Mouse (Mus musculus) C2C12 (cell line): ENCODE results near the gene Ube4b. TPM values are rescaled to one million over a fixed set of nuclear protein-coding genes. Genes with fewer than 3 reads are reported as not detected.

Source experiments
- H3K27me3 ChIP-seq: one replicate; pipeline ENCODE4 v1.6.1; 2011; ENCODE audit not compliant: control insufficient read depth, insufficient read depth, insufficient read length
- H3K36me3 ChIP-seq: one replicate; pipeline ENCODE4 v1.6.1; 2011; ENCODE audit not compliant: control insufficient read depth, insufficient read depth
- H3K4me3 ChIP-seq: one replicate; pipeline ENCODE4 v1.5.1; 2011; ENCODE audit warnings: mild to moderate bottlenecking, control low read depth; ENCODE audit not compliant: poor library complexity, insufficient read depth, severe bottlenecking
- H3K79me2 ChIP-seq: one replicate; pipeline ENCODE4 v1.6.1; 2011; ENCODE audit not compliant: control insufficient read depth, insufficient read depth
- H3K79me3 ChIP-seq: one replicate; pipeline ENCODE4 v1.6.1; 2011; ENCODE audit warnings: low read depth, control low read depth
- H3ac ChIP-seq: one replicate; pipeline ENCODE3; 2011; ENCODE audit warnings: low read depth; ENCODE audit not compliant: control insufficient read depth, insufficient read length
- CEBPB ChIP-seq: IDR thresholded peaks from one replicate; pipeline ENCODE4 v1.6.1; 2011; ENCODE audit warnings: low read depth, mild to moderate bottlenecking, control low read depth, moderate library complexity
- CTCF ChIP-seq: IDR thresholded peaks from one replicate; pipeline ENCODE4 v1.5.1; 2011; ENCODE audit not compliant: control insufficient read depth, insufficient read depth, insufficient read length
- FOSL1 ChIP-seq: IDR thresholded peaks from one replicate; pipeline ENCODE4 v1.8.0; 2011; ENCODE audit warnings: mild to moderate bottlenecking, low read length; ENCODE audit not compliant: poor library complexity, insufficient read depth, severe bottlenecking
- MAX ChIP-seq: IDR thresholded peaks from one replicate; pipeline ENCODE4 v1.6.1; 2011; ENCODE audit warnings: mild to moderate bottlenecking, control low read depth
- MYOD1 ChIP-seq: IDR thresholded peaks from one replicate; pipeline ENCODE4 v1.6.1; 2011; ENCODE audit warnings: low read depth; ENCODE audit not compliant: control insufficient read depth, insufficient read length
- MYOG ChIP-seq: IDR thresholded peaks from one replicate; pipeline ENCODE4 v1.6.1; 2011; ENCODE audit not compliant: control insufficient read depth, insufficient read length; ENCODE audit errors: extremely low read depth
- USF1 ChIP-seq: IDR thresholded peaks from one replicate; pipeline ENCODE4 v1.6.1; 2011; ENCODE audit warnings: low read depth, mild to moderate bottlenecking, control low read depth, moderate library complexity
- polyA plus RNA-seq: library from polyadenylated mRNA; unstranded; fragments of >200 nt; fragmentation: generic; extraction: Trizol; gene quantifications from one replicate; pipeline ENCODE4 v1.2.1, GENCODE M21; 2012; ENCODE audit warnings: missing spikeins

Ube4b gene
- polyA plus RNA-seq, 1 experiment, result 51.6 TPM

- TF ChIP-seq USF1, result no peak
- no peak for TF ChIP-seq MYOD1
- no peak for TF ChIP-seq MAX
- TF ChIP-seq CTCF, result no peak
- TF ChIP-seq MYOG, result no peak
- no peak for TF ChIP-seq FOSL1
- no peak for TF ChIP-seq CEBPB
- Histone ChIP-seq H3K79me2 (peaks cover 55% of the 10 kb centered on the region), H3K4me3 (peak overlapping the region; percentile 94), H3K79me3 (peaks cover 46% of the 10 kb centered on the region), H3K27me3 (no peaks in the 10 kb centered on the region), H3K36me3 (no peaks in the 10 kb centered on the region), H3ac (peak overlapping the region; percentile 80)
Observed at GRCm38 (mm10) chr4:149425801-149426292, 702 bp downstream of the Ube4b start.

GRCm38 (mm10) chr4:149424755-149425154 lies 1.8 kb downstream of the Ube4b start:
- TF ChIP-seq FOSL1, result no peak
- no peak for TF ChIP-seq MYOG
- TF ChIP-seq CEBPB, result no peak
- no peak for TF ChIP-seq USF1
- TF ChIP-seq MYOD1, result no peak
- TF ChIP-seq CTCF, result no peak
- TF ChIP-seq MAX, result no peak
- Histone ChIP-seq H3K27me3 (no peaks in the 10 kb centered on the region), H3ac (peak overlapping the region; percentile 23), H3K4me3 (peak overlapping the region; percentile 94), H3K79me3 (peaks cover 57% of the 10 kb centered on the region), H3K36me3 (no peaks in the 10 kb centered on the region), H3K79me2 (peaks cover 66% of the 10 kb centered on the region)

GRCm38 (mm10) chr4:149417854-149418365 lies 8.6 kb downstream of the Ube4b start:
- Histone ChIP-seq H3K79me3 (peaks cover 94% of the 10 kb centered on the region), H3K79me2 (peaks cover 100% of the 10 kb centered on the region), H3K36me3 (peaks cover 9% of the 10 kb centered on the region), H3K27me3 (no peaks in the 10 kb centered on the region), H3ac (no peak overlapping the region), H3K4me3 (no peak overlapping the region)
- TF ChIP-seq CTCF (no peak), USF1 (no peak), MYOD1 (no peak), MYOG (no peak), CEBPB (no peak), FOSL1 (no peak), MAX (no peak)

- H3K79me3 ChIP-seq, result peaks cover 90% of the 10 kb centered on the region
- no peak overlapping the region for H3ac ChIP-seq
- H3K36me3 ChIP-seq, result peaks cover 16% of the 10 kb centered on the region
- no peak for TF ChIP-seq CTCF
- TF ChIP-seq MAX, result no peak
- no peak for TF ChIP-seq CEBPB
- TF ChIP-seq FOSL1, result no peak
- no peaks in the 10 kb centered on the region for H3K27me3 ChIP-seq
- H3K79me2 ChIP-seq, result peaks cover 100% of the 10 kb centered on the region
- H3K4me3 ChIP-seq, result no peak overlapping the region
Observed at GRCm38 (mm10) chr4:149416986-149417385, 9.6 kb downstream of the Ube4b start.

- no peak for TF ChIP-seq USF1
- TF ChIP-seq MAX, result no peak
- TF ChIP-seq FOSL1, result no peak
- no peak for TF ChIP-seq MYOG
- no peak for TF ChIP-seq CEBPB
- TF ChIP-seq CTCF, result no peak
- no peak for TF ChIP-seq MYOD1
- peaks cover 100% of the 10 kb centered on the region for H3K79me2 ChIP-seq
- H3K4me3 ChIP-seq, result no peak overlapping the region
- peaks cover 86% of the 10 kb centered on the region for H3K79me3 ChIP-seq
- no peak overlapping the region for H3ac ChIP-seq
- H3K36me3 ChIP-seq, result peaks cover 16% of the 10 kb centered on the region
- H3K27me3 ChIP-seq, result no peaks in the 10 kb centered on the region
Observed at GRCm38 (mm10) chr4:149416417-149416816, 10.1 kb downstream of the Ube4b start.

GRCm38 (mm10) chr4:149415651-149416169 lies 10.8 kb downstream of the Ube4b start:
- no peak for TF ChIP-seq CTCF
- TF ChIP-seq MYOG, result no peak
- TF ChIP-seq CEBPB, result no peak
- TF ChIP-seq MAX, result no peak
- no peak for TF ChIP-seq MYOD1
- TF ChIP-seq USF1, result no peak
- no peak for TF ChIP-seq FOSL1
- peaks cover 79% of the 10 kb centered on the region for H3K79me3 ChIP-seq
- peaks cover 100% of the 10 kb centered on the region for H3K79me2 ChIP-seq
- no peak overlapping the region for H3K4me3 ChIP-seq
- no peaks in the 10 kb centered on the region for H3K27me3 ChIP-seq
- no peak overlapping the region for H3ac ChIP-seq
- H3K36me3 ChIP-seq, result peaks cover 16% of the 10 kb centered on the region
